18 mouse cellular contexts compared by ENCODE assay signal in the genomic region with DNA sequence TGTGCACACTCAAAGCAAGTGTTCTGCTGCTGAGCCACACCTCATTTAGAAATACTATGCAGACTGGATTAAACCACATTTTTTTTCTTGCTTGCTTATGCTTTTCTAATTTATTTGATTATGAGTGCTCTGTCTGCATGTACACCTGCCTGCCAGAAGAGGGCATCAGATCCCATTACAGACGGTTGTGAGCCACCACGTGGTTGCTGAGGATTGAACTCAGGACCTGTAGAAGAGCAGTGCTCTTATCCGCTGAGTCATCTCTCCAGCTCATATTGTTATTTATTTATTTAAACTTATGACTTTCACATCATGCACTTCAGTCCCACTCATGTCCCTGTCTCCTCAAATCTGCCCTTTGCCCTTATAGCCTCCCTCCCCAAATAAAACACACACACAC. TPM values are rescaled to one million over a fixed set of nuclear protein-coding genes. Genes with fewer than 3 reads are reported as not detected.
DNase-seq lines count a peak whose midpoint lies in the region; ATAC-seq and TF ChIP-seq lines count a peak whose summit lies in the region.
"Had no signal": no experiment of that assay in that cellular context is flagged by ENCODE, and none has a peak within 500 bp of the region (broad histone marks: within the 10 kb centered on the region; RNA-seq: fewer than 3 reads in every experiment).

No protein-coding gene starts in this region.

- TF ChIP-seq CTCF in heart, postnatal 0 days (IDR thresholded peaks at IDR 0.05; ENCODE audit: low read depth) = peak; percentile 31
- peak; percentile 65 for TF ChIP-seq CTCF in stomach, postnatal 0 days (IDR thresholded peaks at IDR 0.05; ENCODE audit: low read depth)

- no peak overlapping the region for H3K4me2 ChIP-seq in heart, postnatal 0 days (ENCODE audit: low read depth, low read length)
- H3K4me2 ChIP-seq in stomach, postnatal 0 days (replicated peaks; ENCODE audit: low read depth) = no peak overlapping the region
- H3K4me2 ChIP-seq in midbrain, embryonic 13.5 days (replicated peaks) = no peak overlapping the region
- H3K4me2 ChIP-seq: limb, embryonic 15.5 days; midbrain, embryonic 11.5 days had no signal

- no peak overlapping the region for H3K27ac ChIP-seq in heart, postnatal 0 days (ENCODE audit: low read depth)
- H3K27ac ChIP-seq in stomach, postnatal 0 days (replicated peaks) = no peak overlapping the region
- no peak overlapping the region for H3K27ac ChIP-seq in midbrain, embryonic 13.5 days
- H3K27ac ChIP-seq: heart, embryonic 10.5 days; hindbrain, embryonic 10.5 days; limb, embryonic 15.5 days had no signal

- no peak overlapping the region for H3K9ac ChIP-seq in heart, postnatal 0 days (replicated peaks; ENCODE audit: low read depth, low read length)
- no peak overlapping the region for H3K9ac ChIP-seq in stomach, postnatal 0 days (ENCODE audit: low read length)
- H3K9ac ChIP-seq in midbrain, embryonic 13.5 days (replicated peaks) = no peak overlapping the region
- H3K9ac ChIP-seq: limb, embryonic 15.5 days had no signal

- DNase-seq in heart, postnatal 0 days (ENCODE audit: low spot score) = no peak
- no peak for DNase-seq in heart, adult 9 months (ENCODE audit: low spot score in 2 of 2)
- DNase-seq in lung, postnatal 36 days = peak; percentile 30
- DNase-seq in lung, postnatal 14 days = no peak
- peak; percentile 66 for DNase-seq in R1 (ENCODE audit: low read depth, low spot score)
- no peak for DNase-seq in stomach, postnatal 0 days (ENCODE audit: low spot score)
- no peak for DNase-seq in gastrocnemius, postnatal 25 days
- DNase-seq: kidney, adult 8-10 months; layer of hippocampus, postnatal 36 days; spleen, adult 18-20 months; thymus, adult 18-20 months had no signal

- no peak overlapping the region for H3K4me3 ChIP-seq in heart, postnatal 0 days (ENCODE audit: low read depth, low read length)
- no peak overlapping the region for H3K4me3 ChIP-seq in stomach, postnatal 0 days (ENCODE audit: low read depth, low read length)
- no peak overlapping the region for H3K4me3 ChIP-seq in midbrain, embryonic 13.5 days (replicated peaks)
- H3K4me3 ChIP-seq: erythroblast, embryonic 14.5 days; hindbrain, embryonic 10.5 days; limb, embryonic 15.5 days had no signal

- H3K36me3 ChIP-seq in heart, postnatal 0 days (replicated peaks; ENCODE audit: control insufficient read depth, insufficient read depth, low read length) = no peaks in the 10 kb centered on the region
- H3K36me3 ChIP-seq in stomach, postnatal 0 days (ENCODE audit: control insufficient read depth, insufficient read depth, low read length) = no peaks in the 10 kb centered on the region
- no peaks in the 10 kb centered on the region for H3K36me3 ChIP-seq in midbrain, embryonic 13.5 days
- H3K36me3 ChIP-seq: heart, embryonic 10.5 days; hindbrain, embryonic 10.5 days; limb, embryonic 15.5 days had no signal

- H3K4me1 ChIP-seq in heart, postnatal 0 days (ENCODE audit: control insufficient read depth, insufficient read depth) = no peaks in the 10 kb centered on the region; the same call in 1 of the 2 replicates
- 0 out of 2 replicates have a peak, but pooled peaks cover 2% of the 10 kb centered on the region for H3K4me1 ChIP-seq in stomach, postnatal 0 days (replicated peaks; ENCODE audit: control insufficient read depth, insufficient read depth)
- H3K4me1 ChIP-seq in midbrain, embryonic 13.5 days (replicated peaks) = peaks cover 10% of the 10 kb centered on the region

- peaks cover 9% of the 10 kb centered on the region; the same call in 1 of the 2 replicates for H3K27me3 ChIP-seq in heart, postnatal 0 days (ENCODE audit: control insufficient read depth, insufficient read depth, low read length)
- H3K27me3 ChIP-seq in stomach, postnatal 0 days (ENCODE audit: control insufficient read depth, insufficient read depth, low read length) = no peaks in the 10 kb centered on the region
- peaks cover 84% of the 10 kb centered on the region for H3K27me3 ChIP-seq in midbrain, embryonic 13.5 days

- no peak for TF ChIP-seq EP300 in heart, postnatal 0 days (IDR thresholded peaks at IDR 0.05; ENCODE audit: low read depth)
- no peak for TF ChIP-seq EP300 in stomach, postnatal 0 days (optimal IDR thresholded peaks at IDR 0.05)

- no peaks in the 10 kb centered on the region for H3K9me3 ChIP-seq in heart, postnatal 0 days (replicated peaks; ENCODE audit: control insufficient read depth, low read length)
- H3K9me3 ChIP-seq in stomach, postnatal 0 days (ENCODE audit: control insufficient read depth, low read length) = no peaks in the 10 kb centered on the region
- no peaks in the 10 kb centered on the region for H3K9me3 ChIP-seq in midbrain, embryonic 13.5 days
- H3K9me3 ChIP-seq: heart, embryonic 10.5 days; hindbrain, embryonic 10.5 days; limb, embryonic 15.5 days had no signal

- ATAC-seq in heart, postnatal 0 days (ENCODE audit: insufficient read depth, low read depth) = no peak
- ATAC-seq in stomach, postnatal 0 days (ENCODE audit: low FRiP score, low TSS enrichment) = no peak
- no peak for ATAC-seq in midbrain, embryonic 13.5 days

- 50% methylated on average over 3 of the region's 3 CpGs for WGBS in heart, postnatal 0 days
- WGBS in stomach, postnatal 0 days = 50% methylated on average over 3 of the region's 3 CpGs
- 44% methylated on average over 3 of the region's 3 CpGs for WGBS in midbrain, embryonic 13.5 days

RNA-seq across cellular contexts. Expression of a gene that starts 5.6 kb away (rescaled TPM):
- not detected in 2 replicates for total RNA-seq in heart, postnatal 0 days (2014; rRNA removed; ENCODE audit: low replicate concordance)
- polyA plus RNA-seq in heart, postnatal 0 days (2015; fragmentation: Nextera tagmentation; extraction: Ambion mirVana) = 0.04 and 0.08 TPM in 2 replicates
- polyA plus RNA-seq in stomach, postnatal 0 days (2015; fragmentation: Nextera tagmentation; extraction: Ambion mirVana) = 0.91 and 1.1 TPM in 2 replicates
- 0.31 and 0.42 TPM in 2 replicates for polyA plus RNA-seq in midbrain, embryonic 13.5 days (2015; fragmentation: Nextera tagmentation; extraction: Ambion mirVana)
- under 1 TPM; 0.08 TPM for total RNA-seq in gastrocnemius, postnatal 25 days (2021)

RNA-seq across cellular contexts. Expression of a gene that starts 5.8 kb away (rescaled TPM):
- total RNA-seq in heart, postnatal 0 days (2014; rRNA removed; ENCODE audit: low replicate concordance) = not detected in 2 replicates
- not detected in 2 replicates for polyA plus RNA-seq in heart, postnatal 0 days (2015; fragmentation: Nextera tagmentation; extraction: Ambion mirVana)
- 0.11 TPM in 1 of 2 replicates, not detected in the other for polyA plus RNA-seq in stomach, postnatal 0 days (2015; fragmentation: Nextera tagmentation; extraction: Ambion mirVana)
- not detected in 2 replicates for polyA plus RNA-seq in midbrain, embryonic 13.5 days (2015; fragmentation: Nextera tagmentation; extraction: Ambion mirVana)
- not detected for total RNA-seq in gastrocnemius, postnatal 25 days (2021)
- polyA plus RNA-seq: erythroblast, embryonic 14.5 days; heart, embryonic 10.5 days; hindbrain, embryonic 10.5 days; limb, embryonic 15.5 days; neural tube, embryonic 11.5 days had no signal

RNA-seq across cellular contexts. Expression of a gene that starts 15.4 kb away (rescaled TPM):
- not detected in 2 replicates for total RNA-seq in heart, postnatal 0 days (2014; rRNA removed; ENCODE audit: low replicate concordance)
- not detected in 2 replicates for polyA plus RNA-seq in heart, postnatal 0 days (2015; fragmentation: Nextera tagmentation; extraction: Ambion mirVana)
- not detected in 2 replicates for polyA plus RNA-seq in stomach, postnatal 0 days (2015; fragmentation: Nextera tagmentation; extraction: Ambion mirVana)
- polyA plus RNA-seq in midbrain, embryonic 13.5 days (2015; fragmentation: Nextera tagmentation; extraction: Ambion mirVana) = not detected in 2 replicates
- total RNA-seq in gastrocnemius, postnatal 25 days (2021) = not detected
- polyA plus RNA-seq: erythroblast, embryonic 14.5 days; heart, embryonic 10.5 days; hindbrain, embryonic 10.5 days; limb, embryonic 15.5 days; midbrain, embryonic 11.5 days; neural tube, embryonic 11.5 days had no signal

RNA-seq across cellular contexts. Expression of a gene that starts 28.7 kb away (rescaled TPM):
- total RNA-seq in heart, postnatal 0 days (2014; rRNA removed; ENCODE audit: low replicate concordance) = 1.4 and 2.9 TPM in 2 replicates
- polyA plus RNA-seq in heart, postnatal 0 days (2015; fragmentation: Nextera tagmentation; extraction: Ambion mirVana) = 0.40 and 0.41 TPM in 2 replicates
- polyA plus RNA-seq in stomach, postnatal 0 days (2015; fragmentation: Nextera tagmentation; extraction: Ambion mirVana) = 1.3 and 1.7 TPM in 2 replicates
- polyA plus RNA-seq in midbrain, embryonic 13.5 days (2015; fragmentation: Nextera tagmentation; extraction: Ambion mirVana) = 1.8 and 2.2 TPM in 2 replicates
- total RNA-seq in gastrocnemius, postnatal 25 days (2021) = under 1 TPM; 0.23 to 0.35 TPM
- polyA plus RNA-seq: erythroblast, embryonic 14.5 days had no signal

RNA-seq across cellular contexts. Expression of a gene that starts 28.8 kb away (rescaled TPM):
- not detected in 2 replicates for total RNA-seq in heart, postnatal 0 days (2014; rRNA removed; ENCODE audit: low replicate concordance)
- polyA plus RNA-seq in heart, postnatal 0 days (2015; fragmentation: Nextera tagmentation; extraction: Ambion mirVana) = 0.04 TPM in 1 of 2 replicates, not detected in the other
- polyA plus RNA-seq in stomach, postnatal 0 days (2015; fragmentation: Nextera tagmentation; extraction: Ambion mirVana) = 0.08 and 0.13 TPM in 2 replicates
- not detected in 2 replicates for polyA plus RNA-seq in midbrain, embryonic 13.5 days (2015; fragmentation: Nextera tagmentation; extraction: Ambion mirVana)
- total RNA-seq in gastrocnemius, postnatal 25 days (2021) = not detected
- polyA plus RNA-seq: erythroblast, embryonic 14.5 days; hindbrain, embryonic 10.5 days; midbrain, embryonic 11.5 days; neural tube, embryonic 11.5 days had no signal

Comparison
In these comparisons a context has a peak if more than half of its experiments do, and no peak if none do; other contexts are left out.
1. DNase-seq: peak in lung, postnatal 36 days (single experiment) and R1 (single experiment); none in heart, postnatal 0 days (single experiment), heart, adult 9 months (0 of 2), lung, postnatal 14 days (single experiment), stomach, postnatal 0 days (single experiment) and gastrocnemius, postnatal 25 days (single experiment).